Mouse (Mus musculus): ENCODE measurements around the gene Col4a3bp.

- no peak for TF ChIP-seq TAL1 (IDR thresholded peaks at IDR 0.05; ENCODE audit: low read length)
- no peak for TF ChIP-seq GATA1 (IDR thresholded peaks at IDR 0.05; ENCODE audit: low read length)
Observed at GRCm38 (mm10) chr13:96630396-96630795, 88.0 kb downstream of the Col4a3bp start.
